Mouse (Mus musculus) midbrain, embryonic 11.5 days (tissue): ENCODE results near the gene Tssk6. TPM values are rescaled to one million over a fixed set of nuclear protein-coding genes. Genes with fewer than 3 reads are reported as not detected.

Experiments used
- ATAC-seq: fragments of 200-750 bp; cut with Nextera tagmentation; 2 replicates; pipeline ENCODE4 v1.8.0; 2017; ENCODE audit warnings: moderate TSS enrichment, moderate library complexity; ENCODE audit not compliant: low FRiP score
- DNase-seq: peaks from one replicate; pipeline ENCODE4 v3.0.0; 2015; ENCODE audit warnings: low spot score; ENCODE audit errors: missing footprints
- H3K27ac ChIP-seq: fragments of 300-500 bp; sonication (generic); 2 replicates; pipeline ENCODE4 v1.5.1; 2014; ENCODE audit warnings: low read depth, low read length
- H3K27me3 ChIP-seq: fragments of 300-500 bp; sonication (generic); 2 replicates; pipeline ENCODE4 v1.6.1; 2014; ENCODE audit warnings: mild to moderate bottlenecking, low read length, moderate library complexity, mixed read lengths; ENCODE audit not compliant: control insufficient read depth, insufficient read depth
- H3K36me3 ChIP-seq: fragments of 300-500 bp; sonication (generic); 2 replicates; pipeline ENCODE4 v1.6.1; 2014; ENCODE audit warnings: mild to moderate bottlenecking, low read length, moderate library complexity, mixed read lengths; ENCODE audit not compliant: control insufficient read depth, insufficient read depth
- H3K4me1 ChIP-seq: fragments of 300-500 bp; sonication (generic); 2 replicates; pipeline ENCODE4 v1.6.1; 2014; ENCODE audit warnings: low read length; ENCODE audit not compliant: control insufficient read depth, insufficient read depth
- H3K4me2 ChIP-seq: fragments of 300-500 bp; sonication (generic); 2 replicates; pipeline ENCODE4 v1.6.1; 2014; ENCODE audit warnings: mild to moderate bottlenecking, moderate library complexity
- H3K4me3 ChIP-seq: fragments of 300-500 bp; sonication (generic); 2 replicates; pipeline ENCODE4 v1.5.1; 2014; ENCODE audit warnings: low read depth, low read length
- H3K9ac ChIP-seq: fragments of 300-500 bp; sonication (generic); 2 replicates; pipeline ENCODE4 v1.6.1; 2014; ENCODE audit warnings: low read length
- H3K9me3 ChIP-seq: fragments of 300-500 bp; sonication (generic); 2 replicates; pipeline ENCODE4 v1.6.1; 2016; ENCODE audit warnings: low read length; ENCODE audit not compliant: control insufficient read depth
- WGBS: fragments of 180-500 bp; shearing (Covaris S2); extraction: QIAGEN DNeasy Blood & Tissue Kit; methylation state at CpG from one replicate; pipeline ENCODE4 v1.1.7; 2014; 5-methylcytosine and 5-hydroxymethylcytosine counted together
- polyA plus RNA-seq: library from polyadenylated mRNA; unstranded; fragments of >200 nt; fragmentation: Nextera tagmentation; extraction: Ambion mirVana; gene quantifications from 2 replicates; pipeline ENCODE4 v1.2.1, GENCODE M21; 2014

Gene Tssk6
- polyA plus RNA-seq, 1 experiment from 2014 or later: 3.4 TPM

DNA sequence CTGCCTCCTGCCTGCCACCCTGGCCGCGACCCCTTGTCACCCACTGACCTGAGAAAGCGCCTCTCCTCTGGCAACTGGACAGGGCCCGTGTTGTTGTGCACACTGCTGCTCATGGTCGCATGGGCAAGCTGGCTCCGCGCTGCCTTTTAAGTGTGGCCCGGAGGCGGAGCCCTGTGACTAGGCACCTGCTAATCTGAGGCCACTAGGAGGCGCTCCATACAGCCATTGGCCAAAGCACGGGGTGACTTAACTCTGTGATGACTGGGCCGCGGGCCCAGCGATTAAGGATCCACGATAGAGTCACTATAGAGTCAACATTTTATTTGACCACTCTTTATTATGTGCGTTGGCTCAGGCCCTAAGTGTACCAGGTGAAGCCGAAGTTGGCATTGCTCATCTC lies 8.1 kb upstream of the Tssk6 start:
- WGBS: 31% methylated on average over 17 of the region's 17 CpGs
- H3K27ac ChIP-seq: no peak overlapping the region
- H3K9me3 ChIP-seq: no peaks in the 10 kb centered on the region
- peak; percentile 29 for ATAC-seq
- no peak overlapping the region for H3K4me2 ChIP-seq
- H3K4me3 ChIP-seq: no peak overlapping the region
- H3K27me3 ChIP-seq: peaks cover 19% of the 10 kb centered on the region
- peaks cover 26% of the 10 kb centered on the region for H3K4me1 ChIP-seq
- peak; percentile 92 for DNase-seq
- no peak overlapping the region for H3K9ac ChIP-seq
- H3K36me3 ChIP-seq: no peaks in the 10 kb centered on the region; the same call in 1 of the 2 replicates

DNA sequence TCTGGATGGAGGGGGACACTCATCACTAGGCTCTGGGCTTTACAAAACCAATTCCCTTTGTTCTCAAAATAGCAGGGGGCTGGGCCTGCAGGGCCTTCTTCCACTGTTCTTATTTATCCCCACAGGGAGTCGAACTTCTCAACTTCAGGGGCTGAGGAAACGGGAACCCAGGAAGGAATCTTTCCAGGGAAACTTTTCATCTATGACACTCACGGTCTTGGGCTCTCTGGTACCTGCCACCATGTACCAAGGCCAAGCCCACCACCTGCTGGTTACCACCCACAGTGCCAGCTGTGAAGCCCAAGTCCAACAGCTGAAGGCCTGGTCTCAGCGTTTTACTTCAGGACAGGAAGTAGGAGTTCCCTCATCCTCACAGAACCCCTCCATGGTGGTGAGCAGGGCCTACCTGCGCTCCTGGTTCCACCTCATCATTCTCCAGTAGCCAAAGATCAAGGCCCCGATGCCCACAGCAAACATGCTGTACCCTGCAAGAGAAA lies 7.1 kb upstream of the Tssk6 start:
- H3K9ac ChIP-seq: no peak overlapping the region
- no peak overlapping the region for H3K4me2 ChIP-seq
- no peaks in the 10 kb centered on the region for H3K9me3 ChIP-seq
- DNase-seq (peak; percentile 79), ATAC-seq (no peak)
- H3K27me3 ChIP-seq: peaks cover 9% of the 10 kb centered on the region
- H3K27ac ChIP-seq: no peak overlapping the region
- 47% methylated on average over 6 of the region's 6 CpGs for WGBS
- H3K4me3 ChIP-seq: no peak overlapping the region
- peaks cover 21% of the 10 kb centered on the region for H3K4me1 ChIP-seq
- H3K36me3 ChIP-seq: no peaks in the 10 kb centered on the region; the same call in 1 of the 2 replicates

DNA sequence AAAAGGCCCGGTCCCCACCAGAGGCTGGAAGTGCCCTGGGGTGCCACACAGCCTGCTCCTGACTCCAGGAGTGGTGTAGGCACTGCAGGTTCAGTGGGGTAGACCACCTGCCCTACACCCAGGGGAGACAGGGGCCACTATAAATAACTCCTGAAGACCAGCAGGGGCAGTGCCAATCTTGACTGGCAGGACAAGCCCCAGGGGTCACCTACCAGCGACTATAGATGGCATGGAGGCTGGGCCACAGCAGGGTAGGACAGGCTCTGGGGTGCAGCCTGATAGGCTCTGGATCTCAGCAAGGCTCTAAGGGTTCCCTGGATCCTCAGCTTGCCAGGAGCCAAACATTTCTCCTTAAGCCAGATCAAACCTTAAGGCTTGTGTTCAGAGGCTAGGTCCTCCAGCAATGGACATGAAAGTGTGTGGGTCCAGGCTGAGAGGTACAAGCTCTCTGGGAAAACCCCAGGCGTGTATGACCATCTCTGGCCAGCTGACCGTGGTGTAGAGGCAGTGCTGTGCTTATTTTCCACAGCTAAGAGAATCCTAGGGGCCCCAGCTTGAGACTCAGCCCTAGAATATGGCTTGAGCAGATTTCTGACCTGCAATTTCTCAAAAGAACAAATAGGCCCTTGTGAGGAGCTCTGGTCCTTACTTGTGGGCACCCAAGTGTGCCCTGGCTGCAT lies 6.1 kb upstream of the Tssk6 start:
- ATAC-seq: no peak
- H3K27me3 ChIP-seq: no peaks in the 10 kb centered on the region
- no peak overlapping the region for H3K4me2 ChIP-seq
- H3K9me3 ChIP-seq: no peaks in the 10 kb centered on the region
- no peak overlapping the region for H3K4me3 ChIP-seq
- peak; percentile 71 for DNase-seq
- WGBS: 76% methylated on average over 4 of the region's 4 CpGs
- no peak overlapping the region for H3K27ac ChIP-seq
- H3K9ac ChIP-seq: no peak overlapping the region
- H3K36me3 ChIP-seq: no peaks in the 10 kb centered on the region; the same call in 1 of the 2 replicates
- H3K4me1 ChIP-seq: peaks cover 27% of the 10 kb centered on the region

DNA sequence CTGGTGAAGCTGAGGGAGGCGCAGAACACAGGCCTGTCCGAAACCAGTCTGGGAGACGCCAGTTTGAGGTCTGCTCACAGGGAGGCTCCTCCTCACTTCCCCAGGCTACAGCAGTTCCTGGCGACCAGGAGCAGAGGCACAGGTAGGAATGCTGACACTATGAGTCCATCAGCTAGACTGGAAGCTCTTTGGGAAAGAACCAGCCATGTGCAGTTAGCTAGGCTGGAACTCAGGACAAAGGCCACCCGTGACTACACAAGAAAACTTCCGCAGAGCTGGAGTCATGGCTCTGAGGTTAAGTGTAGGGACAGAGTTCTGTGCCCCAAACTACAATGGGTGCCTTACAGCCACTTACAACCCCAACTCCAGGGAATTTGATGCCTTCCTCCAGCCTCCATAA lies 4.1 kb upstream of the Tssk6 start:
- DNase-seq (no peak), ATAC-seq (no peak)
- Histone ChIP-seq H3K27ac (no peak overlapping the region), H3K9me3 (no peaks in the 10 kb centered on the region), H3K9ac (no peak overlapping the region; the same call in 1 of the 2 replicates), H3K4me3 (no peak overlapping the region), H3K36me3 (no peaks in the 10 kb centered on the region; the same call in 1 of the 2 replicates), H3K4me2 (no peak overlapping the region), H3K4me1 (peaks cover 31% of the 10 kb centered on the region), H3K27me3 (no peaks in the 10 kb centered on the region)
- WGBS: 88% methylated on average over 6 of the region's 6 CpGs

DNA sequence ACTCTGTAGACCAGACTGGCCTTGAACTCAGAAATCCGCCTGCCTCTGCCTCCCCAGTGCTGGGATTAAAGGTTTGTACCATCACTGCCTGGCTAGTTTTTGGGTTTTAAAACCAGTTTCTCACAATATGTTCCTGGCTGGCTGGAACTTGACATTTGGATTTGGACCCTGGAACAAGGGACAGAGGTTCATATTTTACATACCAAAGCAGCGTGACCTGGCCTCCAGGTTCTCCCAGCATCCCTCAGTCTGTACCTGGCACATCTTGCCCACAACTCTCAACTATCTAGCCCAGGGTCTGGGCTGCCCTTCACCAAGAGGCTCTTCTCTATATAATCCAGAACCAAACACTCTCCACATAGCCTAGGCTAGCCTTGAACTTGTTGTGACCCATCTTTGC lies 2.1 kb upstream of the Tssk6 start:
- Histone ChIP-seq H3K4me3 (no peak overlapping the region), H3K27me3 (no peaks in the 10 kb centered on the region), H3K9me3 (no peaks in the 10 kb centered on the region), H3K36me3 (no peaks in the 10 kb centered on the region), H3K9ac (no peak overlapping the region), H3K4me1 (peaks cover 22% of the 10 kb centered on the region), H3K4me2 (no peak overlapping the region), H3K27ac (no peak overlapping the region)
- WGBS: 91% methylated on average over 2 of the region's 2 CpGs
- DNase-seq (no peak), ATAC-seq (no peak)

DNA sequence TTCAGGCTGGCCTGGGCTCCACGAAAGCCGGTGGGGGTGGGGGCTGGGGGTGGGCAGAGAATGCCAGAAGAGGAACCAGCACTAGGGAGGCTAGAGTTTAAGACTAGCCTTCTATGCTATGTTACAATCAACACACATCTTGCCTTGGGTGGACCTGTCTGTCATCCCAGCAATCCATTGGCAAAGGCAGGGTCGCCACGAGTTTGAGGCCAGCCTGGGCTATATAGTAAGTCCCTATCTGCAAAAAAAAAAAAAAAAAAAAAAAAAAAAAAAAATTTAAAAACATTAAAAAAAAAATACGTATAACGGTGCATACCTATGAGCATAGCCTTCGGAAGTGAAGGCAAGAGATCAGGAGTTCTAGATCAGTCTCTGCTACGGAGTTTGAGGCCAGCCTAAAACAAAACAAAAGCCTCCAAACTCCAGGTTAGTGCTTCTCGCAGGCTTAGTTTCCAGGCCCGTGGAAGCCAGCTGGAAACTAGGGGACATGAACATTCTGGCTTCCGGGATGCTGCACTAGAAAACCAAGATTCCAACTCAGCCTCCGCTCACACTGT lies 1.0 kb upstream of the Tssk6 start:
- DNase-seq (no peak), ATAC-seq (0 out of 2 replicates have a peak, but pooled peaks have one; percentile 0)
- peaks cover 19% of the 10 kb centered on the region for H3K4me1 ChIP-seq
- H3K4me3 ChIP-seq: peak overlapping the region; percentile 77
- no peaks in the 10 kb centered on the region for H3K36me3 ChIP-seq
- H3K9ac ChIP-seq: peak overlapping the region; percentile 85
- H3K27ac ChIP-seq: peak overlapping the region; percentile 76
- H3K4me2 ChIP-seq: peak overlapping the region; percentile 57
- no peaks in the 10 kb centered on the region for H3K9me3 ChIP-seq
- 24% methylated on average over 12 of the region's 12 CpGs for WGBS
- no peaks in the 10 kb centered on the region for H3K27me3 ChIP-seq

DNA sequence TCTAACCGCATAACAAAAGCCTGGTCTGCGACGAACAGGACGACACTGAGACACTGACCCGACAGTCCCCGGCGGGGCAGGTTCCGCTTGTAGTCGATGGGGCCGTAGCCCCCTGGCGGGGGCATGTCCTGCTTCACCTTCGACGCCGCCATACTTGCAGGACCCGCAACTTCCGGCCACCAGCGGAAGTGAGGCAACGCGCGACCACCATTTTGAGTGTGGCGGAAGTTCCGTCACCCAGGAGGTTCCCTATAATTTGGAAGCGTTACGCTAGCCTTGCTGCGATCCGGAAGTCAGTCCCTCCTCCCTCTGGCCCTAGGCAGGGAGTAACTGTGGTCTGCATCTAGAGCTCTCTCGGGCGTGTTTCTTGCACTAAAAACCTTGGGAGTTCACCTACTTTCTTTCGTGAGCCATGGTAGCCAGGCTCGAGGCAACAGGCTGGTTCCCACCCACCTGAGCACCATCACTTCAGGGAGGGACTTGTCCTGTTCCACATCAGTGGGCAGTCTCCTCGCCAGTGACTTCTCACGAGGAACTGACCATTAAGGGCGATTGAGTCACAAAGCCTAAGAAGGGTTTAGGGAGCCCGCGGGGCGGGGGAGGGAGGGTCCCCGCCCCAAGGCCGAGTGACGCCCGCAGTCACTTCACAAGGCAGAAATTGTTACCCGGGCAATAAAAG lies 361 bp upstream of the Tssk6 start:
- ATAC-seq (peak; percentile 78), DNase-seq (peak; percentile 100)
- Histone ChIP-seq H3K4me1 (peaks cover 19% of the 10 kb centered on the region), H3K9me3 (no peaks in the 10 kb centered on the region), H3K4me2 (peak overlapping the region; percentile 57), H3K27me3 (no peaks in the 10 kb centered on the region), H3K36me3 (no peaks in the 10 kb centered on the region), H3K4me3 (peak overlapping the region; percentile 77), H3K27ac (peak overlapping the region; percentile 76), H3K9ac (peak overlapping the region; percentile 85)
- 2% methylated on average over 41 of the region's 41 CpGs for WGBS

DNA sequence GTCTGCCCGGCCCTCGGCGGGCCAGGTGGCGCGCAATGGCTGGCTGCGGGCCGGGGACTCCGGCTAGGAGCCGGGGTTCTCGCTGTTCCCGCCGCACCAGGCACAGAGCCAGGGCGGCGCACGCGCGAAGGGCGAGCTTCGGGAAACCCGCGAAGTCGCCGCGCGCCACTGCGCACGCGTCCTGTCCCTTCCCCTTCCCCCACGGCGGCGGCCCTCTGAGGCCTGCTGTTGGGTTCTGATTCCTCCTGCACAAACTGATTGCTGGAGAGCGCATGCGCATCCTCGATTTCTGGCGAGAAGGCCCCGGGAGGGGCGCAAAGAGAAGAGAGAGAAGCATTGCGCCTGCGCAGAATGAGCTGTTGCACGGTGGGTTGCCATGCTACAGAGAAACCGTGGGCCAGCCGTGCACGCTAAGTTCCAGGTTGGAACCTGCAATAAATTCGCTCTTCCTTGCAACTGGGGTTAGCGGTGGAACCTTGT lies 1.1 kb downstream of the Tssk6 start:
- H3K4me1 ChIP-seq: peaks cover 19% of the 10 kb centered on the region
- WGBS: under 1% methylated on average over 43 of the region's 45 CpGs

DNA sequence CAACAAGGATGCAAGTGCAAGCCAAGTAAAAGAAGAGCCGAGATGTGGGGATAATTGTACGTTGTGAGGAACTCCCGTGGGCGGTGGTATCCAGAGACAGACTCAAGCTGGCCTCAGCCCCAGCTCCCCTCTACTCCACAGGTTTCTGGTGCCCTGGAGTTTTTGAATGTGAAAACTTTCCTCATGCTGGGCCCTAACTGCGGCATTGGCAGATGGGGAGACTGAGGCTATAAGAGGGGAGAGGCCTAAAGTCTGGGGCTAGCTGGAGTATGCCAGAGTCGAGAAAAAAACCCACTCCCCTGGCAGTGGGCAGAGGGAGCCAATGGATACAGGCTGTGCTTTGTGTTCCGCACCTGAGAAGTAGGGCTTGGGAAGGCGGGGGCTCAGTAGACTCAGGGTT lies 2.1 kb downstream of the Tssk6 start:
- Histone ChIP-seq H3K27ac (no peak overlapping the region), H3K4me2 (peak overlapping the region; percentile 57), H3K9me3 (no peaks in the 10 kb centered on the region)

More for the DNA sequence above, 1.1 kb downstream of the Tssk6 start:
- Histone ChIP-seq H3K9ac (peak overlapping the region; percentile 81), H3K4me2 (peak overlapping the region; percentile 57), H3K9me3 (no peaks in the 10 kb centered on the region), H3K27me3 (no peaks in the 10 kb centered on the region), H3K27ac (peak overlapping the region; percentile 65), H3K36me3 (no peaks in the 10 kb centered on the region), H3K4me3 (peak overlapping the region; percentile 77)
- ATAC-seq (peak; percentile 92), DNase-seq (peak; percentile 100)

More for the DNA sequence above, 2.1 kb downstream of the Tssk6 start:
- ATAC-seq: no peak
- H3K4me1 ChIP-seq: peaks cover 19% of the 10 kb centered on the region
- H3K4me3 ChIP-seq: no peak overlapping the region
- H3K27me3 ChIP-seq: no peaks in the 10 kb centered on the region
- no peak overlapping the region for H3K9ac ChIP-seq
- H3K36me3 ChIP-seq: no peaks in the 10 kb centered on the region; the same call in 1 of the 2 replicates
- no peak for DNase-seq
- WGBS: 76% methylated on average over 8 of the region's 8 CpGs
